Mouse (Mus musculus) cerebellum, adult 11-12 months (tissue): ENCODE measurements around the gene Olfr1416.

Experiments used
- DNase-seq: peaks from one replicate; pipeline ENCODE4 v3.0.0; 2022

Olfr1416 gene

GRCm38 (mm10) chr1:92431420-92431819, 53.5 kb downstream of the Olfr1416 start:
- DNase-seq: no peak

- DNase-seq: no peak
Measured at GRCm38 (mm10) chr1:92430991-92431390, 53.9 kb downstream of the Olfr1416 start.
